Mouse (Mus musculus) naive thymus-derived CD4-positive, alpha-beta T cell, adult 2 months (primary cell): ENCODE data around the gene Bloc1s3.

Source experiments
- DNase-seq: peaks from one replicate; pipeline ENCODE4 v3.0.0-alpha.2; 2011; ENCODE audit warnings: low read depth

The Bloc1s3 gene

DNA sequence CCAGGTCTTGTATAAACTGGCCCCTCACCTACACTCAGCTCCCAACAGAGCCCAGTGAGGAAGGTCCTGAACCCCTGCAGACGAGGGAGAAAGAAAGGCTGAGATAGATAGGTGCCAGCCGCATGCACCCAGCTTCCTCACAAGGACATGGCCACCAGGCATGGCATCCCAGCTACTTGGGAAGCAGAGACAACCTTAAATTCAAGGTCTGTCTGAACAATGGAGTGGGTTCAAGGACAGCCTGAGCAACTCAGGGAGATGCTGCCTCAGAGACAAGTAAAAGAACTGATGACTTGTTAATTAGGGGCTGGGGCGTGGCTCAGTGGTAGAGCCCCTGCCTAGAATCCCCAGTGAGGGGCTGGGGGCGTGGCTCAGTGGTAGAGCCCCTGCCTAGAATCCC lies 53.0 kb downstream of the Bloc1s3 start:
- no peak for DNase-seq
